Mouse (Mus musculus) liver, embryonic 12.5 days (tissue): ENCODE measurements around the gene Zfp513. TPM values are rescaled to one million over a fixed set of nuclear protein-coding genes. Genes with fewer than 3 reads are reported as not detected.

Experiments used
- ATAC-seq: fragments of 200-750 bp; cut with Nextera tagmentation; 2 replicates; pipeline ENCODE4 v1.8.0; 2017; ENCODE audit warnings: moderate number of reproducible peaks, mild to moderate bottlenecking, moderate library complexity
- H3K27ac ChIP-seq: fragments of 300-500 bp; sonication (generic); 2 replicates; pipeline ENCODE4 v1.5.1; 2016; ENCODE audit warnings: mild to moderate bottlenecking
- H3K27me3 ChIP-seq: fragments of 300-500 bp; sonication (generic); replicated peaks from 2 replicates; pipeline ENCODE4 v1.6.1; 2016; ENCODE audit warnings: mild to moderate bottlenecking, moderate library complexity
- H3K36me3 ChIP-seq: fragments of 300-500 bp; sonication (generic); 2 replicates; pipeline ENCODE4 v1.6.1; 2016; ENCODE audit warnings: mild to moderate bottlenecking, moderate library complexity
- H3K4me1 ChIP-seq: fragments of 300-500 bp; sonication (generic); 2 replicates; pipeline ENCODE4 v1.6.1; 2016
- H3K4me2 ChIP-seq: fragments of 300-500 bp; sonication (generic); 2 replicates; pipeline ENCODE4 v1.6.1; 2016; ENCODE audit warnings: mild to moderate bottlenecking, moderate library complexity
- H3K4me3 ChIP-seq: fragments of 300-500 bp; sonication (generic); 2 replicates; pipeline ENCODE4 v1.5.1; 2016; ENCODE audit warnings: mild to moderate bottlenecking, moderate library complexity
- H3K9ac ChIP-seq: fragments of 300-500 bp; sonication (generic); 2 replicates; pipeline ENCODE4 v1.6.1; 2016; ENCODE audit warnings: mild to moderate bottlenecking, moderate library complexity
- H3K9me3 ChIP-seq: fragments of 300-500 bp; sonication (generic); replicated peaks from 2 replicates; pipeline ENCODE4 v1.6.1; 2016; ENCODE audit warnings: mild to moderate bottlenecking, moderate library complexity
- WGBS: fragments of 180-500 bp; shearing (Covaris S2); methylation state at CpG from one replicate; pipeline ENCODE4 v1.1.7; 2016; ENCODE audit not compliant: insufficient replicate concordance; 5-methylcytosine and 5-hydroxymethylcytosine counted together
- polyA plus RNA-seq: library from polyadenylated mRNA; unstranded; fragments of >200 nt; fragmentation: Nextera tagmentation; extraction: Ambion mirVana; gene quantifications from 2 replicates; pipeline ENCODE4 v1.2.1, GENCODE M21; 2016

The Zfp513 gene
- polyA plus RNA-seq, 1 experiment from 2014 or later = 4.5 TPM

DNA sequence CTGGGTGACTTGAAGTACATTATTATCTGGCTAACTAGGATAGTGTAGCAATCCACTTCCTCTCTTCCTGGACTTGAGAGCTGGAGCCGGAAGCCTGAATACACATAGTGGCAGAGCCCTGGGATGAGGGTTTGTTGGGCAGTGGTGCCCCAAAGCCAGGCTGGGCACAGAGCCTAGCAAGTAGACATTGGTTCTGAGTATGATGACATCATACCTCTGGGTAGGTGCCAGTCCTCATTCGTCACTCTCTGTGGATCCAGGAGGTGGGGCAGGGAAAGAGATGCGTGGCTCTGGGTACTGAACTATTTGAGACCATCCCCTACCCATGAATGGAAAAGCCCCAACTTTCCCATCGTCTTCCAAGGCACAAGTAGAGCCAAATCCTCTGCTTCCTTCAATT lies 52.3 kb downstream of the Zfp513 start:
- Histone ChIP-seq H3K9me3 (no peaks in the 10 kb centered on the region), H3K4me3 (no peak overlapping the region), H3K36me3 (peaks cover 21% of the 10 kb centered on the region), H3K4me2 (no peak overlapping the region), H3K27me3 (no peaks in the 10 kb centered on the region), H3K4me1 (peaks cover 13% of the 10 kb centered on the region), H3K9ac (no peak overlapping the region), H3K27ac (no peak overlapping the region)
- ATAC-seq = no peak
- WGBS = 79% methylated on average over 4 of the region's 4 CpGs

Other genes with a start within 250 kb of the Zfp513 start
- 110 and 111 TPM in 2 replicates for gene Preb, start 241.9 kb downstream of the Zfp513 start, polyA plus RNA-seq
- gene Tcf23, start 233.6 kb downstream of the Zfp513 start, polyA plus RNA-seq = 0.06 and 0.08 TPM in 2 replicates
- gene Atraid, start 154.0 kb downstream of the Zfp513 start, polyA plus RNA-seq = 47.4 and 54.5 TPM in 2 replicates
- 6.9 and 7.0 TPM in 2 replicates for gene Slc5a6, start 153.4 kb downstream of the Zfp513 start, polyA plus RNA-seq
- 43.6 and 44.5 TPM in 2 replicates for gene Cad, start 147.5 kb downstream of the Zfp513 start, polyA plus RNA-seq
- not detected in 2 replicates for gene Dnajc5g, start 96.0 kb downstream of the Zfp513 start, polyA plus RNA-seq
- 0.26 and 0.48 TPM in 2 replicates for gene Slc30a3, start 94.1 kb downstream of the Zfp513 start, polyA plus RNA-seq
- 0.12 TPM in 1 of 2 replicates, not detected in the other for gene Trim54, start 85.6 kb downstream of the Zfp513 start, polyA plus RNA-seq
- gene Ucn, start 63.5 kb downstream of the Zfp513 start, polyA plus RNA-seq = not detected in 2 replicates
- gene Mpv17, start 48.1 kb downstream of the Zfp513 start, polyA plus RNA-seq = 25.8 and 27.0 TPM in 2 replicates
- 0.90 and 1.3 TPM in 2 replicates for gene Gm29609, start 22.4 kb downstream of the Zfp513 start, polyA plus RNA-seq
- 51.5 and 53.1 TPM in 2 replicates for gene Gtf3c2, start 22.2 kb downstream of the Zfp513 start, polyA plus RNA-seq
- 58.2 and 62.3 TPM in 2 replicates for gene Snx17, start 9.1 kb downstream of the Zfp513 start, polyA plus RNA-seq
- 67.2 and 73.1 TPM in 2 replicates for gene Eif2b4, start 8.9 kb downstream of the Zfp513 start, polyA plus RNA-seq
- 195 and 204 TPM in 2 replicates for gene Ppm1g, start 18.4 kb upstream of the Zfp513 start, polyA plus RNA-seq
- gene Nrbp1, start 38.6 kb upstream of the Zfp513 start, polyA plus RNA-seq = 60.1 and 64.8 TPM in 2 replicates
- not detected in 2 replicates for gene Gm9970, start 38.9 kb upstream of the Zfp513 start, polyA plus RNA-seq
- 4.6 and 6.1 TPM in 2 replicates for gene Krtcap3, start 49.4 kb upstream of the Zfp513 start, polyA plus RNA-seq
- gene Ift172, start 88.8 kb upstream of the Zfp513 start, polyA plus RNA-seq = 8.7 and 10.3 TPM in 2 replicates
- gene Fndc4, start 93.8 kb upstream of the Zfp513 start, polyA plus RNA-seq = 13.9 and 15.7 TPM in 2 replicates
- 10.3 and 11.2 TPM in 2 replicates for gene Gckr, start 95.1 kb upstream of the Zfp513 start, polyA plus RNA-seq